Mouse (Mus musculus): ENCODE measurements at regions not wholly inside any gene's neighbourhood (a gene's known extent, or its start where the extent isn't known, plus 50 kb on each side); places are given as distances from the start of the nearest gene placed in this dataset.

- no peaks in the 10 kb centered on the region for H3K9me3 ChIP-seq (replicated peaks)
- no peak for ATAC-seq
- H3K27me3 ChIP-seq (replicated peaks): no peaks in the 10 kb centered on the region
- no peak overlapping the region for H3K4me2 ChIP-seq
- no peaks in the 10 kb centered on the region for H3K4me1 ChIP-seq
- no peaks in the 10 kb centered on the region for H3K36me3 ChIP-seq
- H3K9ac ChIP-seq: no peak overlapping the region
- 50% methylated on average over 4 of the region's 4 CpGs for WGBS (ENCODE audit: insufficient replicate concordance)
- H3K4me3 ChIP-seq: no peak overlapping the region
- no peak overlapping the region for H3K27ac ChIP-seq
Measured at GRCm38 (mm10) chr2:48412683-48413440, 401.0 kb upstream of the Acvr2a start.

- Histone ChIP-seq H3K4me1 (no peaks in the 10 kb centered on the region), H3K4me3 (no peak overlapping the region), H3K9me3 (replicated peaks) (no peaks in the 10 kb centered on the region), H3K9ac (no peak overlapping the region), H3K27me3 (replicated peaks) (no peaks in the 10 kb centered on the region), H3K4me2 (no peak overlapping the region), H3K36me3 (no peaks in the 10 kb centered on the region), H3K27ac (no peak overlapping the region)
- WGBS (ENCODE audit: insufficient replicate concordance): 61% methylated on average over 10 of the region's 10 CpGs
- ATAC-seq: no peak
Measured at GRCm38 (mm10) chr2:48414596-48415481, 399.1 kb upstream of the Acvr2a start.

GRCm38 (mm10) chr2:48416207-48416750 is 397.6 kb upstream of the Acvr2a start:
- H3K27me3 ChIP-seq (replicated peaks): no peaks in the 10 kb centered on the region
- no peak for ATAC-seq
- H3K9ac ChIP-seq: no peak overlapping the region

GRCm38 (mm10) chr2:48417000-48417596 is 396.8 kb upstream of the Acvr2a start:
- H3K27me3 ChIP-seq (replicated peaks): no peaks in the 10 kb centered on the region
- H3K27ac ChIP-seq: no peak overlapping the region
- H3K36me3 ChIP-seq: no peaks in the 10 kb centered on the region
- ATAC-seq: no peak
- H3K4me1 ChIP-seq: no peaks in the 10 kb centered on the region
- 73% methylated on average over 4 of the region's 4 CpGs for WGBS (ENCODE audit: insufficient replicate concordance)
- no peak overlapping the region for H3K4me3 ChIP-seq
- H3K9ac ChIP-seq: no peak overlapping the region
- H3K9me3 ChIP-seq (replicated peaks): no peaks in the 10 kb centered on the region
- no peak overlapping the region for H3K4me2 ChIP-seq

More at GRCm38 (mm10) chr2:48416207-48416750, 397.6 kb upstream of the Acvr2a start:
- Histone ChIP-seq H3K4me3 (no peak overlapping the region), H3K4me2 (no peak overlapping the region), H3K4me1 (no peaks in the 10 kb centered on the region), H3K9me3 (replicated peaks) (no peaks in the 10 kb centered on the region), H3K36me3 (no peaks in the 10 kb centered on the region), H3K27ac (no peak overlapping the region)
- WGBS (ENCODE audit: insufficient replicate concordance): 73% methylated on average over 3 of the region's 3 CpGs

GRCm38 (mm10) chr2:48420791-48421190 is 393.1 kb upstream of the Acvr2a start:
- H3K4me2 ChIP-seq: no peak overlapping the region
- no peak for ATAC-seq
- WGBS (ENCODE audit: insufficient replicate concordance): 81% methylated on average over 3 of the region's 3 CpGs
- H3K27ac ChIP-seq: no peak overlapping the region
- no peak overlapping the region for H3K9ac ChIP-seq
- 0 out of 2 replicates have a peak, but pooled peaks cover 4% of the 10 kb centered on the region for H3K4me1 ChIP-seq
- H3K4me3 ChIP-seq: no peak overlapping the region
- H3K9me3 ChIP-seq (replicated peaks): no peaks in the 10 kb centered on the region
- no peaks in the 10 kb centered on the region for H3K27me3 ChIP-seq (replicated peaks)
- H3K36me3 ChIP-seq: no peaks in the 10 kb centered on the region

GRCm38 (mm10) chr2:48423861-48424442 is 390.0 kb upstream of the Acvr2a start:
- no peaks in the 10 kb centered on the region for H3K9me3 ChIP-seq (replicated peaks)
- H3K4me3 ChIP-seq: no peak overlapping the region
- 0 out of 2 replicates have a peak, but pooled peaks cover 4% of the 10 kb centered on the region for H3K4me1 ChIP-seq
- H3K27me3 ChIP-seq (replicated peaks): no peaks in the 10 kb centered on the region
- no peaks in the 10 kb centered on the region for H3K36me3 ChIP-seq
- no peak for ATAC-seq
- WGBS (ENCODE audit: insufficient replicate concordance): 41% methylated on average over 9 of the region's 9 CpGs
- H3K27ac ChIP-seq: no peak overlapping the region
- H3K4me2 ChIP-seq: no peak overlapping the region
- H3K9ac ChIP-seq: no peak overlapping the region

GRCm38 (mm10) chr2:48424562-48424961 is 389.3 kb upstream of the Acvr2a start:
- ATAC-seq: no peak
- H3K4me3 ChIP-seq: no peak overlapping the region
- H3K27me3 ChIP-seq (replicated peaks): no peaks in the 10 kb centered on the region
- H3K27ac ChIP-seq: no peak overlapping the region
- no peak overlapping the region for H3K9ac ChIP-seq
- H3K9me3 ChIP-seq (replicated peaks): no peaks in the 10 kb centered on the region
- WGBS (ENCODE audit: insufficient replicate concordance): 27% methylated on average over 9 of the region's 9 CpGs
- H3K4me2 ChIP-seq: no peak overlapping the region
- H3K4me1 ChIP-seq: 0 out of 2 replicates have a peak, but pooled peaks cover 4% of the 10 kb centered on the region
- H3K36me3 ChIP-seq: no peaks in the 10 kb centered on the region

- no peak overlapping the region for H3K9ac ChIP-seq
- H3K9me3 ChIP-seq (replicated peaks): no peaks in the 10 kb centered on the region
- ATAC-seq: no peak
- no peak overlapping the region for H3K27ac ChIP-seq
- no peaks in the 10 kb centered on the region for H3K27me3 ChIP-seq (replicated peaks)
- 33% methylated on average over 12 of the region's 12 CpGs for WGBS (ENCODE audit: insufficient replicate concordance)
- no peak overlapping the region for H3K4me3 ChIP-seq
- H3K4me1 ChIP-seq: 0 out of 2 replicates have a peak, but pooled peaks cover 4% of the 10 kb centered on the region
- no peaks in the 10 kb centered on the region for H3K36me3 ChIP-seq
- H3K4me2 ChIP-seq: no peak overlapping the region
Measured at GRCm38 (mm10) chr2:48425200-48426090, 388.5 kb upstream of the Acvr2a start.

- ATAC-seq: no peak
Measured at GRCm38 (mm10) chr2:48432545-48432944, 381.4 kb upstream of the Acvr2a start.

GRCm38 (mm10) chr2:48441296-48441990 is 372.5 kb upstream of the Acvr2a start:
- H3K27me3 ChIP-seq (replicated peaks): no peaks in the 10 kb centered on the region
- 0 out of 2 replicates have a peak, but pooled peaks cover 2% of the 10 kb centered on the region for H3K4me1 ChIP-seq
- ATAC-seq: peak; percentile 42; the same call in 1 of the 2 replicates
- no peaks in the 10 kb centered on the region for H3K36me3 ChIP-seq
- no peak overlapping the region for H3K27ac ChIP-seq
- no peak overlapping the region for H3K9ac ChIP-seq
- H3K9me3 ChIP-seq (replicated peaks): no peaks in the 10 kb centered on the region
- no peak overlapping the region for H3K4me2 ChIP-seq
- no peak overlapping the region for H3K4me3 ChIP-seq
- WGBS (ENCODE audit: insufficient replicate concordance): 60% methylated on average over 11 of the region's 11 CpGs

More at GRCm38 (mm10) chr2:48432545-48432944, 381.4 kb upstream of the Acvr2a start:
- WGBS (ENCODE audit: insufficient replicate concordance): 50% methylated on average over 1 of the region's 1 CpGs
- Histone ChIP-seq H3K36me3 (no peaks in the 10 kb centered on the region), H3K27me3 (replicated peaks) (no peaks in the 10 kb centered on the region), H3K4me2 (no peak overlapping the region), H3K9ac (no peak overlapping the region), H3K9me3 (replicated peaks) (no peaks in the 10 kb centered on the region), H3K27ac (no peak overlapping the region), H3K4me3 (no peak overlapping the region), H3K4me1 (no peaks in the 10 kb centered on the region)

All from liver, embryonic 12.5 days (tissue).